Mouse (Mus musculus) erythroblast, embryonic 14.5 days (primary cell): Measurements from ENCODE around the gene Gad2. TPM values are rescaled to one million over a fixed set of nuclear protein-coding genes. Genes with fewer than 3 reads are reported as not detected.
"Not testable (repeated sequence)": the region's sequence is repeated elsewhere in the genome, so short reads cannot be mapped to it uniquely, and the experiment has no call there.

Experiments
- H3K27me3 ChIP-seq: 2 replicates; pipeline ENCODE4 v1.6.1; 2012; ENCODE audit warnings: inconsistent platforms; ENCODE audit not compliant: control insufficient read depth
- H3K36me3 ChIP-seq: 2 replicates; pipeline ENCODE4 v1.6.1; 2012; ENCODE audit warnings: mild to moderate bottlenecking, inconsistent platforms; ENCODE audit not compliant: control insufficient read depth
- H3K4me1 ChIP-seq: 2 replicates; pipeline ENCODE4 v1.6.1; 2012; ENCODE audit warnings: inconsistent platforms; ENCODE audit not compliant: control insufficient read depth
- H3K4me3 ChIP-seq: replicated peaks from 2 replicates; pipeline ENCODE3; 2012; ENCODE audit warnings: moderate library complexity, mild to moderate bottlenecking, inconsistent platforms
- H3K9me3 ChIP-seq: 2 replicates; pipeline ENCODE4 v1.6.1; 2012; ENCODE audit warnings: low read length, inconsistent platforms, mixed read lengths; ENCODE audit not compliant: control insufficient read depth
- GATA1 ChIP-seq: IDR thresholded peaks from 2 replicates; pipeline ENCODE4 v1.6.1; 2012; ENCODE audit warnings: low read length, inconsistent platforms, mixed read lengths
- TAL1 ChIP-seq: IDR thresholded peaks from 3 replicates; pipeline ENCODE4 v1.6.1; 2012; ENCODE audit warnings: low read length, inconsistent platforms, mixed read lengths
- polyA plus RNA-seq: library from polyadenylated mRNA; stranded (reverse); fragments of >175 nt; gene quantifications from 2 replicates; pipeline ENCODE4 v1.2.3, GENCODE M21; 2012

Gene Gad2
- polyA plus RNA-seq = not detected in 2 replicates

DNA sequence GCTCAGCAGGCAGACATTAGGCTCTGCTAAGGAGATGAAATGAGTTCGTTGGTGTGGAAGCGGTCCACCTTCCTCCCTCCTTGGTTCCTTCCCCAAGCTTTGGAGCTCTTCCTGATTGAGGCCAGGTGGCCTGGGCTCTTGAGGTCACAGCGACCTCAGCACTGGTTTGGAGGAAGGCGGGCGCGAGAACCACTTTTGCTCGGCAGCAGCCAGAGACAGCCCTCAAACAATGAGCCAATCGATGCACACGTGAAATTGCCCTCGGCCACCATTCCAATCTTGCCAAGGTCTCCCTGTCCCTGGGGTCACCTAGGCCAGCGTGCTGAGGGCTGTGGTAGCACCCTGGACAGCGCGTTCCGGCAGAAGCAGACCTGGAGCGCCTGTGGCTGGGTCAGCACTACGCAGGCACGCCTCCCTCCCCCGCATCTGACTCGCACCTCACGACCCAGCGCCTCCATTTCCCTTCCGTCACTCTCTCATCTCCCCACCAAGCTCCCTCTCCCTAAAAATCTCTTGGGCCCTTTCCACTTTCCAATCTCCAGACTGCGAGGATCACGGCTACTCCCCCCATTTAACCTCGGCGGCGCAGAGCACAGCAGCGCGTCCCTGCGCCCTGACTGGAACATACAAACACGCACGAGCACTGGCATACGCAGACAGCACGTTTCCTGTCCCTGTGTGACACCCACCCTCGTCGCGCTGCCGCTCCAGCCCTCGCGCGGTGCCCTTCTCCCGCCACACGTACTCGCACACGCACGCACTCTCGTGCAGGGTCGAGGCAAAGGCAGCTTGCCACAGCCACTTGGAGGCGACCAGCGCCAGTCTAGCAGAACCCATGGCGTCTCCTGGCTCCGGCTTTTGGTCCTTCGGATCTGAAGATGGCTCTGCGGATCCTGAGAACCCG is at the start of gene Gad2:
Gene Gad2 (plus strand): TSS at position 378 of the 904 bp plus-strand sequence.
- peaks cover 94% of the 10 kb centered on the region for H3K27me3 ChIP-seq
- no peak for TF ChIP-seq TAL1
- TF ChIP-seq GATA1 = no peak
- H3K4me1 ChIP-seq = no peaks in the 10 kb centered on the region
- no peak within 1 kb of the TSS for H3K4me3 ChIP-seq
- peaks cover 3% of the 10 kb centered on the region; the same call in 1 of the 2 replicates for H3K9me3 ChIP-seq
- no peaks in the 10 kb centered on the region for H3K36me3 ChIP-seq

DNA sequence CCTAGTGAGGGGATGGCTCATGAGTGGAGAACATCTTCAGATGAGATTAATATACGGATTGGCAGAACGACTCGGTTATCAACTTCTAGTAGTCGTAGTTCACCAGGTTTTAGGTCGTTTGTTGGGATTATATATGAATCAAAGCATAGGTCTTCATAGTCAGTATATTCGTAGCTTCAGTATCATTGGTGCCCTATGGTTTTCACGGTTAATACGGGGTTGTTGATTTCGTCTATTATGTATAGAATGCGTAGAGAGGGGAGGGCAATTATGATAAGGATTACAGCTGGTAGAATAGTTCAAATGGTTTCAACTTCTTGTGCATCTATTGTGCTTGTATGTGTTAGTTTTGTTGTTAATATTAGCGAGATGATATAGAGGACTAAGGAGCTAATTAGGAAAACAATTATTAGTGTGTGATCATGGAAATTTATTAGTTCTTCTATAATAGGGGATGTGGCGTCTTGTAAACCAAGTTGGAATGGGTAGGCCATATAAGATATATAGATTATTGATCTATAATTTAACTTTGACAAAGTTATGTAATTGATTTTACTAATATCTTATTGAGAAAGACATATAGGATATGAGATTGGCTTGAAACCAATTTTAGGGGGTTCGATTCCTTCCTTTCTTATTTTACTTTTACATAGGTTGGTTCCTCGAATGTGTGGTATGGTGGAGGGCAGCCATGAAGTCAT is 34.4 kb upstream of the Gad2 start:
- not testable (repeated sequence) for H3K4me3 ChIP-seq, H3K4me1 ChIP-seq, H3K27me3 ChIP-seq, H3K9me3 ChIP-seq, H3K36me3 ChIP-seq

DNA sequence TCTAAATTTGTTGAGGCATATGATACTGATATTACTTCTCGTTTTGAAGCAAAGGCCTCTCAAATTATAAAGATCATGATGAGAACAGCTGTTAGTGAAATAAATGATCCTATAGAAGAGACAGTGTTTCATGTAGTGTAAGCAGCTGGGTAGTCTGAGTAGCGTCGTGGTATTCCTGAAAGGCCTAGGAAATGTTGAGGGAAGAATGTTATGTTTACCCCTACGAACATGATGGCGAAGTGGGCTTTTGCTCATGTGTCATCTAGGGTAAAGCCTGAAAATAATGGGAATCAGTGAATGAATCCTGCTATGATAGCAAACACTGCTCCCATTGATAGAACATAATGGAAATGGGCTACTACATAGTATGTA is 33.8 kb upstream of the Gad2 start:
- H3K9me3 ChIP-seq, H3K27me3 ChIP-seq, H3K36me3 ChIP-seq, H3K4me3 ChIP-seq, H3K4me1 ChIP-seq: not testable (repeated sequence)

DNA sequence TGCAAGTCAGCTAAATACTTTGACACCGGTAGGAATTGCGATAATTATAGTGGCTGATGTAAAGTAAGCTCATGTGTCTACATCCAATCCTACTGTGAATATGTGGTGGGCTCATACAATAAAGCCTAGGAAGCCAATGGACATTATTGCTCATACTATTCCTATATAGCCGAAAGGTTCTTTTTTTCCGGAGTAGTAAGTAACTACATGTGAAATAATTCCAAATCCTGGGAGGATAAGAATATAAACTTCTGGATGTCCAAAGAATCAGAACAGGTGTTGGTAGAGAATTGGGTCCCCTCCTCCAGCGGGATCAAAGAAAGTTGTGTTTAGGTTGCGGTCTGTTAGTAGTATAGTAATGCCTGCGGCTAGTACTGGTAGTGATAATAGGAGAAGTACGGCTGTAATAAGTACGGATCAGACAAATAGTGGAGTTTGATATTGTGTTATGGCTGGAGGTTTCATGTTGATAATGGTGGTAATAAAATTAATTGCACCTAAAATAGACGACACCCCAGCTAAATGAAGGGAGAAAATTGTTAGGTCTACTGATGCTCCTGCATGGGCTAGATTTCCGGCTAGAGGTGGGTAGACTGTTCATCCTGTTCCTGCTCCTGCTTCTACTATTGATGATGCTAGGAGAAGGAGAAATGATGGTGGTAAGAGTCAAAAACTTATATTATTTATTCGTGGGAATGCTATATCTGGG is 33.2 kb upstream of the Gad2 start:
- not testable (repeated sequence) for H3K4me3 ChIP-seq, H3K9me3 ChIP-seq, H3K4me1 ChIP-seq, H3K27me3 ChIP-seq, H3K36me3 ChIP-seq

DNA sequence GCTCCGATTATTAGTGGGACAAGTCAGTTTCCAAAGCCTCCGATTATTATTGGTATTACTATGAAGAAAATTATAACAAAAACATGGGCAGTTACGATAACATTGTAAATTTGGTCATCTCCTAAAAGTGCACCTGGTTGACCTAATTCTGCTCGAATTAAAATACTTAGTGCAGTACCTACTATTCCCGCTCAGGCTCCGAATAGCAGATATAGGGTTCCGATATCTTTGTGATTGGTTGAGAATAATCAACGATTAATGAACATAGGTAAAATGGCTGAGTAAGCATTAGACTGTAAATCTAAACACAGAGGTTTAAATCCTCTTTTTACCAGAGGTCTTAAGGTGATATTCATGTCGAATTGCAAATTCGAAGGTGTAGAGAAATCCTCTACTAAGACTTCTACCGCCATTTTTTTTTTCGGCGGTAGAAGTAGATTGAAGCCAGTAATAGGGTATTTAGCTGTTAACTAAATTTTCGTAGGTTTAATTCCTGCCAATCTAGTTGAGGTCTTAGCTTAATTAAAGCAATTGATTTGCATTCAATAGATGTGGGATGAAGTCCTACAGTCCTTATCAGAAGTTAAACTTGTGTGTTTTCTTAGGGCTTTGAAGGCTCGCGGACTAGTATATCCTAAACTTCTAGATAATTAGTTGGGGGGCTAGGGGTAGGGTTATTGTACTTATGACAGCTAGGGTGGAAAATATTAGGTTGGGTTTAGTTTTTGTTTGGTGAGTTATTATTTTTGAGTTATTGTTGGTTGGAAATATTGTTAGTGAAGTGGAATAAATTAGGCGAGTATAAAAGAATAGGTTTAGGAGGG is 32.4 kb upstream of the Gad2 start:
- H3K36me3 ChIP-seq, H3K9me3 ChIP-seq, H3K27me3 ChIP-seq, H3K4me3 ChIP-seq, H3K4me1 ChIP-seq: not testable (repeated sequence)

DNA sequence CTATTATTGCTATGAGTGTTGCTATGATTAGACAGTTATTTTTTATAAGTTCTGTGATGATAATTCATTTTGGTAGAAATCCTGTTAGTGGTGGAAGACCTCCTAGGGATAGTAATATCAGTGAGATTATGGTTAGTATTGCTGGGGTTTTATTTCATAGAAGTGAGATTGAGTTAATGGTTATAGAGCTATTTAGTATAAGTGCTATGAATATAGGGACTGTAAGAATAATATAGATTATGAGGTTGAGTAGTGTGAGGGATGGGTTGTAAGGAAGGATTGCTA is 31.9 kb upstream of the Gad2 start:
- no peaks in the 10 kb centered on the region for H3K4me1 ChIP-seq
- TF ChIP-seq GATA1 = no peak
- no peak for TF ChIP-seq TAL1
- no peaks in the 10 kb centered on the region for H3K9me3 ChIP-seq
- no peaks in the 10 kb centered on the region for H3K27me3 ChIP-seq
- no peaks in the 10 kb centered on the region for H3K36me3 ChIP-seq
- H3K4me3 ChIP-seq = no peak overlapping the region

DNA sequence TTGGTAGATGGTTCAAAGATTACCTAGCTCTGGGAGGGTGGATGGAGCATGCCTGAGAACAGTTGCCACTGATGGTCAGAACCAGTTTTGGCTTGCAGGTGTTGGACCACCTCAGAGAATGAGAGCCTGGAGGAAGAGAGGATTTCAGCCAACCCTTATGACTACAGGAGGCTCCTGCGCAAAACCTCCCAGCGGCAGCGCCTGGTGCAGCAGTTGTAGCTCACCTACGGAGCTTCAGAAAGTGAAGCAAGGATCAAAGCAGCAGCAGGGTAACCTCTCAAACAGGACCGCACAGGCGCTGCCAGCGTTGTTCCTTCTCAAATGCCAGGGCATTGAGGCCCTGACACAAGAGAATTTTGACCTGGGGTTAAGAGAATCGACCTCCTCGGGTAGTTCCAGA is 4.1 kb upstream of the Gad2 start:
- no peaks in the 10 kb centered on the region for H3K36me3 ChIP-seq
- no peaks in the 10 kb centered on the region; the same call in 1 of the 2 replicates for H3K9me3 ChIP-seq
- no peak overlapping the region for H3K4me3 ChIP-seq
- H3K4me1 ChIP-seq = no peaks in the 10 kb centered on the region
- H3K27me3 ChIP-seq = peaks cover 56% of the 10 kb centered on the region
- TF ChIP-seq GATA1 (no peak), TAL1 (no peak)

DNA sequence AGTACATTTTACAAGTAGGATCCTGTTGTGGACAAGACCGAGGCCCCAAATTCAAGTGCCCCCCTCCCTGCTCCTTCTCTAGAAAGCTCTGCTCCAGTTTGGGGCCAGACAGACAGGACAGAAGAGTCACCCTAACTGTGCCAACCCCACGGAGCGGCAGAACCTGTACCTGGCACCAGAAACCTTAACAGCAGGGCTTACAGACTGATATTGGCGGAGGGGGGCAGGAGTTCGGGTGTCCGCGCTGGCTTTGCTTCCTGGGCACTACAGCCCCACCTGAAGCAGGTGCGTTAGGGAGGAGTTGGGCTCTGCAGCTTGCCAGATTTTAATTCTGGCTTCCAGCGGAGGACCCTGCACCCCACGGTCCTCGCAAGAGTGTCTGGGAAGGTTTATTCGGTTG is 2.6 kb upstream of the Gad2 start:
- no peak for TF ChIP-seq GATA1
- no peak for TF ChIP-seq TAL1
- H3K27me3 ChIP-seq = peaks cover 71% of the 10 kb centered on the region

DNA sequence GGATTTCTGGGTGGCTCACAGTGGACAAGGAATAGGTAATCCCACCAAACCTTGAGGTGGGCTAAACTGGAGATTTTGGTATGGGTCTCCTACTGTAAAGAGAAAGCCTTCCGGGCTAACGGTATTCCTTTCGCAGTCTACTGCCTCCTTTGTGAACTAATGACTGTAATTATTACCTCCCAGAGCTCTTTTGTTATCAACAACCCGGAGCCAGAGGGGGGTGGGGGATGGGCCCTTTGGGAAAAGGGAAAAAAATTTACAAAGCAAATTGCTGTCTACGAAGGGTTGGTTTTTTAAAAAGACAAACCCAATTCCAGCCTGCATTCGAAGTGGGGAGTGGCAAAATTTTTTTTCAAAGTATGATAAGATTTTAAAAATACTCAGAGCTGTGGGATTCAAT is 2.0 kb upstream of the Gad2 start:
- Histone ChIP-seq H3K36me3 (no peaks in the 10 kb centered on the region), H3K9me3 (peaks cover 3% of the 10 kb centered on the region; the same call in 1 of the 2 replicates), H3K4me1 (no peaks in the 10 kb centered on the region), H3K27me3 (peaks cover 77% of the 10 kb centered on the region), H3K4me3 (no peak overlapping the region)
- TF ChIP-seq GATA1 (no peak), TAL1 (no peak)

More for the DNA sequence above, 2.6 kb upstream of the Gad2 start:
- Histone ChIP-seq H3K9me3 (peaks cover 3% of the 10 kb centered on the region; the same call in 1 of the 2 replicates), H3K36me3 (no peaks in the 10 kb centered on the region), H3K4me1 (no peaks in the 10 kb centered on the region), H3K4me3 (no peak overlapping the region)
